Mouse (Mus musculus): ENCODE data around the gene Trp53inp2.

DNA sequence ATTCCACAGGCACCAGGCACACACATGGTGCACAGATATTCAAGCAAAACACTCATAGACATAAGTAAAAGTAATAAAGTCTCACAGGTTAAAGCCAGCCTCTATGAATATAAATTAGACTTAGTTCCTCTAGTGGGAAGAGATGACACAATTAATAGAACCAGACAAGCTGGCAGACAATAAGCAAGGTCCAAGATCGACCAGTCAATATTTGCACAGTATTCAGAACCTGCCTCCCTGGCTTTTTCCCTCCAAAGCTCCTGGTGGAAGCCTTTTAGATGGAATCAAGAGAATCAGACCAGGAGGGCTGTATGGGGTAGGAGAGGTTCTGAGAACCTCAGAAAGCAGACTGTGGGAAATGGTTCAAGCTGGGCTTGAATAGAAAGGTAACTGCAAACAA lies 7.0 kb upstream of the Trp53inp2 start:
- TF ChIP-seq CTCF (IDR thresholded peaks at IDR 0.05; ENCODE audit: low read depth, low read length): no peak
- no peak for TF ChIP-seq GATA1 (IDR thresholded peaks at IDR 0.05; ENCODE audit: borderline replicate concordance, low read length)
- TF ChIP-seq POLR2AphosphoS5 (IDR thresholded peaks at IDR 0.05; ENCODE audit: insufficient replicate concordance, low read depth, low read length): no peak
- TF ChIP-seq TAL1 (conservative IDR thresholded peaks at IDR 0.05; ENCODE audit: low read depth, low read length): no peak
- no peak for TF ChIP-seq GATA2 (IDR thresholded peaks at IDR 0.05; ENCODE audit: borderline replicate concordance, low read depth, low read length)
